Mouse (Mus musculus) neural tube, embryonic 11.5 days (tissue): ENCODE results near the gene Armt1. TPM values are rescaled to one million over a fixed set of nuclear protein-coding genes. Genes with fewer than 3 reads are reported as not detected.
"Not testable (repeated sequence)": the region's sequence is repeated elsewhere in the genome, so short reads cannot be mapped to it uniquely, and the experiment has no call there.

ENCODE experiments used
- ATAC-seq: fragments of 200-750 bp; cut with Nextera tagmentation; 2 replicates; pipeline ENCODE4 v1.8.0; 2017; ENCODE audit warnings: moderate number of reproducible peaks, mild to moderate bottlenecking, moderate TSS enrichment, moderate library complexity; ENCODE audit not compliant: insufficient read depth, low FRiP score, low TSS enrichment
- DNase-seq: peaks from one replicate; pipeline ENCODE4 v3.0.0-alpha.2; 2015; ENCODE audit warnings: low spot score
- H3K27ac ChIP-seq: fragments of 300-500 bp; sonication (generic); 2 replicates; pipeline ENCODE4 v1.5.1; 2014; ENCODE audit warnings: low read depth, mild to moderate bottlenecking, low read length
- H3K27me3 ChIP-seq: fragments of 300-500 bp; sonication (generic); 2 replicates; pipeline ENCODE4 v1.6.1; 2014; ENCODE audit warnings: mild to moderate bottlenecking, low read length, mixed read lengths; ENCODE audit not compliant: control insufficient read depth, insufficient read depth
- H3K36me3 ChIP-seq: fragments of 300-500 bp; sonication (generic); 2 replicates; pipeline ENCODE4 v1.6.1; 2014; ENCODE audit warnings: mild to moderate bottlenecking, low read length, moderate library complexity, mixed read lengths; ENCODE audit not compliant: control insufficient read depth, insufficient read depth
- H3K4me1 ChIP-seq: fragments of 300-500 bp; sonication (generic); 2 replicates; pipeline ENCODE4 v1.6.1; 2014; ENCODE audit warnings: low read length, mixed read lengths; ENCODE audit not compliant: control insufficient read depth, insufficient read depth
- H3K4me2 ChIP-seq: fragments of 300-500 bp; sonication (generic); 2 replicates; pipeline ENCODE4 v1.6.1; 2014; ENCODE audit warnings: low read depth, mild to moderate bottlenecking, moderate library complexity
- H3K4me3 ChIP-seq: fragments of 300-500 bp; sonication (generic); 2 replicates; pipeline ENCODE4 v1.5.1; 2014; ENCODE audit warnings: low read depth, low read length
- H3K9ac ChIP-seq: fragments of 300-500 bp; sonication (generic); 2 replicates; pipeline ENCODE4 v1.6.1; 2014; ENCODE audit warnings: mild to moderate bottlenecking, low read length
- H3K9me3 ChIP-seq: fragments of 300-500 bp; sonication (generic); 2 replicates; pipeline ENCODE4 v1.6.1; 2016; ENCODE audit warnings: low read length; ENCODE audit not compliant: control insufficient read depth
- whole genome bisulfite sequencing: fragments of 180-500 bp; shearing (Covaris S2); extraction: QIAGEN DNeasy Blood & Tissue Kit; methylation state at CpG from one replicate; pipeline ENCODE4 v1.1.7; 2014; 5-methylcytosine and 5-hydroxymethylcytosine counted together
- polyA plus RNA-seq: library from polyadenylated mRNA; unstranded; fragments of >200 nt; fragmentation: Nextera tagmentation; extraction: Ambion mirVana; gene quantifications from 2 replicates; pipeline ENCODE4 v1.2.1, GENCODE M21; 2014

The Armt1 gene
- polyA plus RNA-seq, 1 experiment from 2014 or later = 27.2 TPM

- Histone ChIP-seq H3K27ac (no peak overlapping the region), H3K27me3 (no peaks in the 10 kb centered on the region), H3K4me1 (0 out of 2 replicates have a peak, but pooled peaks cover 3% of the 10 kb centered on the region), H3K4me2 (no peak overlapping the region), H3K4me3 (no peak overlapping the region), H3K9me3 (no peaks in the 10 kb centered on the region), H3K36me3 (no peaks in the 10 kb centered on the region), H3K9ac (no peak overlapping the region)
- ATAC-seq (no peak), DNase-seq (no peak)
- 89% methylated on average over 8 of the region's 8 CpGs for WGBS
Measured at GRCm38 (mm10) chr10:4430399-4430798, 1.9 kb upstream of the Armt1 start.

GRCm38 (mm10) chr10:4430826-4431225 is 1.4 kb upstream of the Armt1 start:
- Histone ChIP-seq H3K4me3 (peak overlapping the region; percentile 54; the same call in 1 of the 2 replicates), H3K4me2 (peak overlapping the region; percentile 64; the same call in 1 of the 2 replicates), H3K9me3 (no peaks in the 10 kb centered on the region), H3K9ac (no peak overlapping the region), H3K27me3 (no peaks in the 10 kb centered on the region), H3K36me3 (no peaks in the 10 kb centered on the region), H3K27ac (no peak overlapping the region), H3K4me1 (0 out of 2 replicates have a peak, but pooled peaks cover 3% of the 10 kb centered on the region)
- whole genome bisulfite sequencing = 88% methylated on average over 3 of the region's 3 CpGs
- ATAC-seq (no peak), DNase-seq (no peak)

GRCm38 (mm10) chr10:4431746-4432122 is 533 bp upstream of the Armt1 start:
- DNase-seq = no peak
- 0 out of 2 replicates have a peak, but pooled peaks cover 3% of the 10 kb centered on the region for H3K4me1 ChIP-seq
- no peaks in the 10 kb centered on the region for H3K27me3 ChIP-seq
- H3K9ac ChIP-seq = peak overlapping the region; percentile 71
- H3K4me3 ChIP-seq = peak overlapping the region; percentile 54
- WGBS = 13% methylated on average over 5 of the region's 5 CpGs
- H3K4me2 ChIP-seq = peak overlapping the region; percentile 64
- peak; percentile 55 for ATAC-seq
- H3K9me3 ChIP-seq = no peaks in the 10 kb centered on the region
- H3K27ac ChIP-seq = no peak overlapping the region
- no peaks in the 10 kb centered on the region for H3K36me3 ChIP-seq

- H3K27me3 ChIP-seq = no peaks in the 10 kb centered on the region
- H3K4me1 ChIP-seq = 0 out of 2 replicates have a peak, but pooled peaks cover 3% of the 10 kb centered on the region
- no peaks in the 10 kb centered on the region for H3K9me3 ChIP-seq
- peak overlapping the region; percentile 57; the same call in 1 of the 2 replicates for H3K27ac ChIP-seq
- H3K4me3 ChIP-seq = peak overlapping the region; percentile 55
- DNase-seq (no peak), ATAC-seq (0 out of 2 replicates have a peak, but pooled peaks have one; percentile 0)
- peak overlapping the region; percentile 73 for H3K9ac ChIP-seq
- 12% methylated on average over 19 of the region's 19 CpGs for WGBS
- no peaks in the 10 kb centered on the region; the same call in 1 of the 2 replicates for H3K36me3 ChIP-seq
- peak overlapping the region; percentile 43 for H3K4me2 ChIP-seq
Measured at GRCm38 (mm10) chr10:4432996-4433755, 909 bp downstream of the Armt1 start.

GRCm38 (mm10) chr10:4433871-4434270 is 1.6 kb downstream of the Armt1 start:
- WGBS = 90% methylated on average over 2 of the region's 2 CpGs
- not testable (repeated sequence) for ATAC-seq

GRCm38 (mm10) chr10:4435416-4435815 is 3.1 kb downstream of the Armt1 start:
- no peak overlapping the region for H3K27ac ChIP-seq
- no peak overlapping the region for H3K4me3 ChIP-seq
- H3K9ac ChIP-seq = no peak overlapping the region
- peaks cover 5% of the 10 kb centered on the region for H3K36me3 ChIP-seq
- 0 out of 2 replicates have a peak, but pooled peaks cover 3% of the 10 kb centered on the region for H3K4me1 ChIP-seq
- DNase-seq = no peak
- H3K4me2 ChIP-seq = no peak overlapping the region
- no peak for ATAC-seq
- no peaks in the 10 kb centered on the region for H3K9me3 ChIP-seq
- 91% methylated on average over 3 of the region's 3 CpGs for WGBS
- no peaks in the 10 kb centered on the region for H3K27me3 ChIP-seq

More at GRCm38 (mm10) chr10:4433871-4434270, 1.6 kb downstream of the Armt1 start:
- H3K4me2 ChIP-seq, H3K4me1 ChIP-seq, H3K36me3 ChIP-seq, H3K4me3 ChIP-seq, H3K27me3 ChIP-seq, H3K9me3 ChIP-seq, DNase-seq, H3K9ac ChIP-seq, H3K27ac ChIP-seq: not testable (repeated sequence)

- peaks cover 2% of the 10 kb centered on the region for H3K36me3 ChIP-seq
- ATAC-seq (no peak), DNase-seq (no peak)
- H3K9me3 ChIP-seq = no peaks in the 10 kb centered on the region
- no peak overlapping the region for H3K4me3 ChIP-seq
- no peak overlapping the region for H3K4me2 ChIP-seq
- H3K27ac ChIP-seq = no peak overlapping the region
- no peaks in the 10 kb centered on the region for H3K4me1 ChIP-seq
- H3K9ac ChIP-seq = no peak overlapping the region
- 84% methylated on average over 4 of the region's 4 CpGs for WGBS
- H3K27me3 ChIP-seq = no peaks in the 10 kb centered on the region
Measured at GRCm38 (mm10) chr10:4456409-4456808, 24.1 kb downstream of the Armt1 start.

- Histone ChIP-seq H3K36me3 (peaks cover under 1% of the 10 kb centered on the region; the same call in 1 of the 2 replicates), H3K4me2 (no peak overlapping the region), H3K27me3 (no peaks in the 10 kb centered on the region), H3K9me3 (no peaks in the 10 kb centered on the region), H3K4me3 (no peak overlapping the region), H3K27ac (no peak overlapping the region), H3K4me1 (no peaks in the 10 kb centered on the region), H3K9ac (no peak overlapping the region)
- ATAC-seq (no peak), DNase-seq (no peak)
- WGBS = 97% methylated on average over 2 of the region's 2 CpGs
Measured at GRCm38 (mm10) chr10:4460201-4460600, 27.9 kb downstream of the Armt1 start.

- Histone ChIP-seq H3K4me2 (no peak overlapping the region), H3K27me3 (no peaks in the 10 kb centered on the region), H3K4me3 (no peak overlapping the region), H3K4me1 (no peaks in the 10 kb centered on the region), H3K27ac (no peak overlapping the region), H3K9ac (no peak overlapping the region), H3K36me3 (no peaks in the 10 kb centered on the region), H3K9me3 (no peaks in the 10 kb centered on the region)
- DNase-seq = no peak
- 91% methylated on average over 7 of the region's 7 CpGs for WGBS
- no peak for ATAC-seq
Measured at GRCm38 (mm10) chr10:4465799-4466198, 33.5 kb downstream of the Armt1 start.
